Mouse (Mus musculus) midbrain, embryonic 14.5 days (tissue): ENCODE measurements around the gene Foxd3. TPM values are rescaled to one million over a fixed set of nuclear protein-coding genes. Genes with fewer than 3 reads are reported as not detected.

Source experiments
- microRNA-seq: library from miRNA; unstranded; fragments of <30 nt; microRNA quantifications from one replicate; pipeline ENCODE4, GENCODE M21; 2016
- polyA plus RNA-seq: library from polyadenylated mRNA; unstranded; fragments of >200 nt; fragmentation: Nextera tagmentation; extraction: Ambion mirVana; gene quantifications from 2 replicates; pipeline ENCODE4 v1.2.1, GENCODE M21; 2014

Gene Foxd3
- polyA plus RNA-seq, 1 experiment from 2014 or later, result 0.14 TPM

Small RNA genes within 50 kb of the gene (microRNA-seq; reads per million reads assigned to microRNA genes)
- not detected for gene Gm23366

Other genes starting within 250 kb of the Foxd3 start
- gene Alg6, start 59.4 kb downstream of the Foxd3 start, polyA plus RNA-seq, result 11.1 and 11.6 TPM in 2 replicates
- gene Efcab7, start 172.9 kb downstream of the Foxd3 start, polyA plus RNA-seq, result 16.2 and 20.1 TPM in 2 replicates